Mouse (Mus musculus): ENCODE measurements at regions not wholly inside any gene's neighbourhood (a gene's known extent, or its start where the extent isn't known, plus 50 kb on each side); places are given as distances from the start of the nearest gene placed in this dataset.

GRCm38 (mm10) chr9:101649816-101650215, 211.8 kb upstream of the 9630041A04Rik start:
- no peak for DNase-seq (ENCODE audit: low read depth, low spot score)

DNA sequence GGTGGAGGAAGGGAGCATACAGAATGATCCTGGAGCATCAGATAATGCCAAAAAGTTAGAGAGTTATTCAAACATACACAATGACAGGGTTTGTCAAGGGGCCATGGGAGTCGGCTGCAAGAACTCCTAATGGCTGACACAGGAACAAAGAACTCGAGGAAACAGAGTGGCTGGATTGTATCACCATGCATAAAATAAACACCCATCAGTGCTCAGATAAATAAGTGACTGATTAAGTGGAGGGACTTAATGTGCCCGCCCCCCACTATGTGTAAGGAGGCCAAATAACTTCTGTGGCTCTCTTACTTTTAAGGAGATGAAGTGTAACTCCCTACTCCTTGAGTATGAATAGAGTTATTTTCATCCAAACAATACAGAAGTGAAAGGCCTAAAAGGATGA, 220.1 kb upstream of the 9630041A04Rik start:
- no peak for DNase-seq (ENCODE audit: low read depth, low spot score)

- DNase-seq (ENCODE audit: low read depth, low spot score) = no peak
Measured at GRCm38 (mm10) chr9:101640598-101640997, 221.0 kb upstream of the 9630041A04Rik start.

DNA sequence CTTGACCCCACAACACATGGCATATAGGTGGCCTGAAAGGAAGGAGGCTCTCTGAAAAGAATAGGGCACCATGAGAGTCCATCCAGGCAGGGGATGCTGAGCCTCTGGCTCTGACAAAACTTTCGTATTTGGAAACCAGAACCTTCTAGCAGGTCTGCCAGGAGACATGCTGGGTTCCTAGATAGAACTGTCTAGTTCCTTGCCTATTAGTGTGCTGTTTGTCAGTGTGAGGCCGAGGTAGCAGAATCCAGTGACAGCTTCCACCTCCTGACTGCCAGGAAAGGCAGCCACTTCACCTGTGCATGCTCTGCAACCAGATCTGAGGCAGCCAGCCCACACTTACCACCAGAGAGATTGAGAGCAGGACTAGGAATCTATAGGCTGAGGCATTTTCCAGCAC, 245.4 kb upstream of the 9630041A04Rik start:
- no peak for DNase-seq (ENCODE audit: low read depth, low spot score)

- DNase-seq (ENCODE audit: low read depth, low spot score) = no peak
Measured at GRCm38 (mm10) chr9:101615176-101615575, 246.5 kb upstream of the 9630041A04Rik start.

DNA sequence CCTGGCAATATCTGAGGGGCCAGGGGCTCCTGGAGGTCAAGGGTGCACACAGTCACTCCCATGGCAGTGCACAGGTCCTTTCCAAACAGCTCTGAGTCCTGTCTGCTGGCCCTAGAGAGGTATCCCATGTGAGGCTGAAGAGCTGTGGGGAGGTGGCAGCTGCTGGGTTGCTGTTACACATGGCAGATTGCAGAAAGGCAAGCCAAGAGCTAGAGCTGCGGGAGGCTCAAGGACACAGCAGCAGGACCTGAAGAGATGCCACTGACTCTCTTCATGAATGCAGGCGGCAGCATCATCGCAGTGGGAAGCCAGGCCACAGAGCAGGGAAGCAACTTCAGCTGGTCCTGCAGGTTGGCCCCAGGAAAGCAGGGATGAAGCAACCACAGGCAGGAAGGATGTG, 247.7 kb upstream of the 9630041A04Rik start:
- no peak for DNase-seq (ENCODE audit: low read depth, low spot score)

GRCm38 (mm10) chr9:101613471-101613870, 248.2 kb upstream of the 9630041A04Rik start:
- DNase-seq (ENCODE audit: low read depth, low spot score) = no peak

DNA sequence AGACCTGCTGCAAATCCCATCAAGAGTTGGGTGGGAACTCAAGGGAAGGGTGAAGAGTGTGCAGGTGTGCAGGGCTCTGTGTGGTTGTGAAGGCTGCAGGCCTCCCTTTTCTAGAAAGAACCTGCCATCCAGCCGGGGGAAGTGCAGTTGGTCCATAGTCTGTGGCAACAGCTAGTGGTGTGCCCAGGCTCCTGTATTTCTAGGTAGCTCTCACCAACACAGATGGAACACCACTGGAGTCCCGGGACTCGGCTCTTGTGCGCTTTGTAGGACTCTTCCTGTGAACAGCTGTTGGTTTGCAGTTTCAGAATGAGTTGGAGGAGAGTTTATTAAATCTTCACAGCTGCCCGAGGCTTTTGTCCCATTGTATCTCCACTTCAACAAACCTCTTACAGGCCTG, 248.7 kb upstream of the 9630041A04Rik start:
- DNase-seq (ENCODE audit: low read depth, low spot score) = no peak

- no peak for DNase-seq (ENCODE audit: low read depth, low spot score)
Measured at GRCm38 (mm10) chr9:101612571-101612970, 249.1 kb upstream of the 9630041A04Rik start.

GRCm38 (mm10) chr9:101611481-101611880, 250.2 kb upstream of the 9630041A04Rik start:
- peak; percentile 14 for DNase-seq (ENCODE audit: low read depth, low spot score)

GRCm38 (mm10) chr9:101610806-101611443, 250.7 kb upstream of the 9630041A04Rik start:
- DNase-seq (ENCODE audit: low read depth, low spot score) = no peak

GRCm38 (mm10) chr9:101610338-101610737, 251.3 kb upstream of the 9630041A04Rik start:
- DNase-seq (ENCODE audit: low read depth, low spot score) = no peak

DNA sequence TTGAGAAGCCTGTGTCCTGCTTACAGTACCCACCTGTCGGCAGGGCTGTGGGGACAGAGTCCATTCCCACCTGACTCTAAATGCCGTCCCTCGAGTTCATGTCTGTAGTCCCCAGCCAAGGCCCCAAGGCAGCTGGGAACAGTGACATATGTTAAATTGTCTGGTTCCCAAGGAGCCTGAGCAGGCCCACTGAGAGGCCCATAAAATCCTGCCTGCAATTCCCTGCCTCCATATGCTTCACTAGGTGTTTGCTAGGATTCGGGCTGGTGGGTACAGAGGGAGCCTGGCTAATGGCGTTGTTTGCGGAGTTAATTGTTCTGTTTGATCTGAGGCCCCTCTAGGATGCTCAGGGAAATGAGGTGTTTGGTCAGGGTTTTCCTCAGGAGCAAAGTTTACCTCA, 258.8 kb upstream of the 9630041A04Rik start:
- DNase-seq (ENCODE audit: low read depth, low spot score) = no peak

GRCm38 (mm10) chr9:101596898-101597297, 264.7 kb upstream of the 9630041A04Rik start:
- DNase-seq (ENCODE audit: low read depth, low spot score) = no peak

DNA sequence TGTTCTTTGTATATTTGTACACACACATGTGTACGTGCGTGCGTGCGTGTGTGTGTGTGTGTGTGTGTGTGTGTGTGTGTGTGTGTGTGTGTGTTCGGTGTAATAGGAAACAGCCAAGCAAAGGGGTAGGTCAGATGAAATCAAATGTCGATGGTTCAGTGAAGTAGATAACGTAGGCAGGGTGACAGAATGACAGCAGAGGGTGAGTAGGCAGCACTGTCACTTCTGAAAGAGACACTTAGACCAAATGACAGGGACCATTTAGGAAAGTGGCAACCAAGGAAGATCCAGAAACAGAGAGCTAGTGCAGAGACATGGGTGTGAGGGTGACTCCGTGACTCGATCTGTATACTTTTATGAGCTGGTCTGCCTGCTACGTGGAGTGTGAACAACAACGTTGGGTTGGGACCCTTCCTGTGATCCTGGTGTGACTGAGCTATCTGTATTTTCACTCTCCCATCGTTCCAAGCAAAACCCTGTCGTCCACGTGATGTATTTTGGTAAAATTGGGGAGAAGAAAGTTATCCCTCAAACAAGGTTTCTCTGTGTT, 266.5 kb upstream of the 9630041A04Rik start:
- no peak for DNase-seq (ENCODE audit: low read depth, low spot score)

- DNase-seq (ENCODE audit: low read depth, low spot score) = no peak
Measured at GRCm38 (mm10) chr9:101592621-101593020, 269.0 kb upstream of the 9630041A04Rik start.

DNA sequence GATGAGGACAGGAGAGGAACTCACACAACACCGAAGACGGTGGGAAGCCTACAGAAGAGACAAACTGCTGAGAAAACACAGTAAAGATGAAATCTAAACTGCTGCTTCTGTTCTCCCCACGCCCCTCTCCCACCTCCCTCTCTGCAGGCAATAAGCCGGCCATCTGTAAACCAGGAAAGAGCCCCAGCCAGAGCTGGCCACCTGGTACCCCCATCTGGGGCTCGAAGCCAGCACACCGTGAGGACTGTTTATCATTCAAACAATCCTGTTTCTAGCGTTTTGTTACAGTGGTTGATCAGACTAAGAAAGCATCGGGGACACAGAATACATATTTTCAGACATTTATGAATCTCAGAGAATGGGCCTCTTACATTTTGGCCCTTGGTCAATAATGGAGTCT, 270.0 kb upstream of the 9630041A04Rik start:
- no peak for DNase-seq (ENCODE audit: low read depth, low spot score)

GRCm38 (mm10) chr9:101590310-101590709, 271.3 kb upstream of the 9630041A04Rik start:
- DNase-seq (ENCODE audit: low read depth, low spot score) = no peak

DNA sequence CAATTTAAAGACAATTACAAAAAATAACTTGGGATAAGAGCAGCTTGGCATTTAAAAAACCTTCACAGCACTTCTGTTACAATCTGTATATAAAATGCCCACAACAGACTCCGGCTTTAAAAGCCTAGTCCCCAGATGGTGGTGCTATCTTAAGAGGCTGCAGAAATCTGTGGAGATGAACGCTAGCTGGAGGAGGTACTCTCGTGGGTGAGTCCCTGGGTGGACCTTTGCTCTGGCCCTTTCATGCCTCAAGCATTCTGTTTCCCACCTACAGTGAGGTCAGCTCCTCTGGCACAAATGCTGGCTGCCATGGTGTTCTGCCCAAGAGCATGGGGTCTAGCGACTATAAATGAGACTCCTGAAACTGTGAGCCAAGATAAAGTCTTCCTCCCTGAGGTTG, 280.6 kb upstream of the 9630041A04Rik start:
- no peak for DNase-seq (ENCODE audit: low read depth, low spot score)

DNA sequence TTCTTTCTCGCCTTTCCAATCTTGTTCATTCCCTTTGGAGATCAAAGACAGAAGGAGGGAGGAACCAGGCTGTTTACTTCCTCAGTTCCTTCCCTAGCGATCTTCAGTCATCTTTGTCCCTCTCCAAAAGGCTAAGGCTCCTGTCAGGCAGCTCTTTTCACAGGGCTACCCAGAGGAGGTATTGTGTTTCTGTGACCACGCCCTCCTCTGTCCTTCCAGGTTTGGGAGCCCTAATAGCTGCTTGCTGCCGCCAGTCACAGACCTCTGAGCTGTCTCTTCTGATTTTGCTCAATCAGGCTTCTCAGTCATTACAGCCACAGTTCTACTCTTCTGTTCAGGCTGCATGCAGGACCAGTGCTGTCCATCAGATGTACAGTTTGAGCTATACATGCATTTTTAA, 290.9 kb upstream of the 9630041A04Rik start:
- DNase-seq (ENCODE audit: low read depth, low spot score) = no peak

DNA sequence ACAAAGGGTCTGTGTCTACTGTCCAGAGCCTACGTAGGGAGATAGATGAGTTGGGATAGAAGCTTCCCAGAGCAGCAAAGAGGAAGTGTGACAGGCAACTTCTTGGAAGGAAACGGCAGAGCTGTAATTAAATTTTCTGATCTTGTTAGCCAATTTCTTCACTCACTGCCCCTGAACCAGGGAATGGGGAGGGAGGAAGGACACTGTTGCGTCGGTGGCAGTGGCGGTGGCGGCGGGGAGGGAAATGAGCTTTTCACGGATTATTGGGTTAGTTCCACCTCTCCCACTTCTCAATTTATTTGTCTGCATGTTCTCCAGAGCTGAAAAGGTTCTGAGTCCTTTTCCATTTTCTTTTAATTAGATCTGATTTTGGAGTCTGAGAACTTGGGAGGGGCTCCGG, 298.4 kb upstream of the 9630041A04Rik start:
- no peak for DNase-seq (ENCODE audit: low read depth, low spot score)

DNA sequence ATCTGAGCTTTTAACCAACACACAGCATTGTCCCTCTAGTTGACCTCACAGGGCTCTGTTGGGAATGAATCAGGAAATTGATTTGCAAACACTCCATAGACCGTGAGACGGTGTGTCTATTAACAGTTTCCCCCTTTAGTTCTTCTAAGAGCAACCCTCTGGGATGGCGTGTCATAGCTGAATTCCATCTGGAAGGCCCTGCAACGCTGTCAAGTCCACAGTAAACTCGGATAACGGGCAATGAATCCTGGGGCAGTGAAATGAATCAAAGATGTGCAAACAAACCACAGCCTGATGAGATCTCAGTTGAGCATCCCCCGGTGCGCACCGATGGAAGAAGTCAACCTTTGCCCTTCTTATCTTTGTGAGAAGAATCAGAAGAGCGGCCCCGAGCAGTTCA, 302.3 kb upstream of the 9630041A04Rik start:
- no peak for DNase-seq (ENCODE audit: low read depth, low spot score)

GRCm38 (mm10) chr9:101555011-101555673, 303.5 kb upstream of the Ppp2r3a start:
- no peak for DNase-seq (ENCODE audit: low read depth, low spot score)
